Mouse (Mus musculus) ovary, postnatal 36 days (tissue): ENCODE results near the gene Manea.
"Not testable (repeated sequence)": the region's sequence is repeated elsewhere in the genome, so short reads cannot be mapped to it uniquely, and the experiment has no call there.

ENCODE experiments used
- DNase-seq: peaks from one replicate; pipeline ENCODE4 v3.0.0; 2022; ENCODE audit warnings: low spot score, mixed read lengths

Gene Manea

GRCm38 (mm10) chr4:26346443-26347106 lies at the start of gene Manea:
Gene Manea, minus strand, starts transcription at chr4:26346891.
- DNase-seq: peak; percentile 93

GRCm38 (mm10) chr4:26354616-26355015 lies 7.9 kb upstream of the Manea start:
- no peak for DNase-seq

GRCm38 (mm10) chr4:26353643-26354231 lies 7.0 kb upstream of the Manea start:
- DNase-seq: no peak

GRCm38 (mm10) chr4:26347239-26347638 lies 548 bp upstream of the Manea start:
- DNase-seq: no peak

- DNase-seq: no peak
These were observed 799 bp downstream of the Manea start for GRCm38 (mm10) chr4:26345741-26346442.

GRCm38 (mm10) chr4:26345080-26345479 lies 1.6 kb downstream of the Manea start:
- DNase-seq: no peak

- no peak for DNase-seq
These were observed 4.3 kb downstream of the Manea start for GRCm38 (mm10) chr4:26342346-26342745.

- no peak for DNase-seq
These were observed 8.1 kb downstream of the Manea start for GRCm38 (mm10) chr4:26338604-26339003.

- DNase-seq: no peak
These were observed 10.1 kb downstream of the Manea start for GRCm38 (mm10) chr4:26336563-26336962.

GRCm38 (mm10) chr4:26304731-26305130 lies 42.0 kb downstream of the Manea start:
- DNase-seq: not testable (repeated sequence)

- DNase-seq: no peak
These were observed 69.5 kb downstream of the Manea start for GRCm38 (mm10) chr4:26277112-26277716.

GRCm38 (mm10) chr4:26276264-26276663 lies 70.4 kb downstream of the Manea start:
- DNase-seq: no peak

- no peak for DNase-seq
These were observed 70.9 kb downstream of the Manea start for GRCm38 (mm10) chr4:26275769-26276168.
